In the genomic region with DNA sequence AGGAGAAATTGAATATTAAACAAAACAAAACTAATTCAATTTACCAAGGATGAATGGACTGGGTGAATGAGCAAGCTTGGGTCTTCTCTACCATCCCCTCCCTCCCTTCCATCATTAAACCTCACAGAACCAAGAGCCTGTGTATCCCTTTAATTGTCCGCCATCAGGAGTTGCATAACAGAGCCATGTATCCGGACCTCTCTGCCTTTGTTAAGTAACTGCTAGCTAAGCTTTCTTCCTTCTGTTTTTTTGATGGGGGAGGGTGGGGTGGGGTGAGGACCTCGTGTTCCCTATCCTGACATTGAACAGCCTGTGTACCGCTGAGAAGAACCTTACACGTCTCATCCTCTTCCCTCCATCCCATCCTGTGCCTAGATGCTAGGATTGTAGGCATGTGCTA, we compare ENCODE assay signal across 15 mouse cellular contexts.
"Had no signal": no experiment of that assay in that cellular context is flagged by ENCODE, and none has a peak within 500 bp of the region (broad histone marks: within the 10 kb centered on the region; RNA-seq: fewer than 3 reads in every experiment).

No protein-coding gene starts in this region.

- ATAC-seq: intestine, embryonic 15.5 days; midbrain, embryonic 13.5 days had no signal

- H3K9me3 ChIP-seq: intestine, embryonic 15.5 days; kidney, embryonic 15.5 days; lung, embryonic 15.5 days; midbrain, embryonic 13.5 days had no signal

- H3K4me3 ChIP-seq: intestine, embryonic 15.5 days; kidney, embryonic 15.5 days; left cerebral cortex, adult 2 months; lung, embryonic 15.5 days; midbrain, embryonic 13.5 days had no signal

- H3K4me1 ChIP-seq: intestine, embryonic 15.5 days; lung, embryonic 15.5 days had no signal

- H3K27ac ChIP-seq: intestine, embryonic 15.5 days; kidney, embryonic 15.5 days; left cerebral cortex, adult 2 months; liver, embryonic 14.5 days; lung, embryonic 15.5 days; midbrain, embryonic 13.5 days had no signal

- H3K36me3 ChIP-seq: intestine, embryonic 15.5 days; kidney, embryonic 15.5 days; lung, embryonic 15.5 days; midbrain, embryonic 13.5 days had no signal

- H3K4me2 ChIP-seq: intestine, embryonic 15.5 days; kidney, embryonic 15.5 days; lung, embryonic 15.5 days; midbrain, embryonic 13.5 days had no signal

- H3K9ac ChIP-seq: intestine, embryonic 15.5 days; kidney, embryonic 15.5 days; liver, embryonic 14.5 days; lung, embryonic 15.5 days; midbrain, embryonic 13.5 days had no signal

- DNase-seq: kidney, adult 11 months; kidney, adult 8-10 months; kidney, postnatal 10 days; kidney, postnatal 36 days; layer of hippocampus, postnatal 36 days; lung, adult 18-20 months; lung, postnatal 10 days; lung, postnatal 36 days; thymus, adult 18-20 months had no signal

- H3K27me3 ChIP-seq: intestine, embryonic 15.5 days had no signal
